Mouse (Mus musculus) kidney, postnatal 14 days (tissue): ENCODE results near the gene Cys1.
"Not testable (repeated sequence)": the region's sequence is repeated elsewhere in the genome, so short reads cannot be mapped to it uniquely, and the experiment has no call there.

Experiments used
- DNase-seq: peaks from one replicate; pipeline ENCODE4 v3.0.0; 2022; ENCODE audit warnings: mixed read lengths

Cys1 gene

GRCm38 (mm10) chr12:24644125-24644571, 37.5 kb downstream of the Cys1 start:
- peak; percentile 50 for DNase-seq

- peak; percentile 88 for DNase-seq
Observed at GRCm38 (mm10) chr12:24642370-24642802, 39.2 kb downstream of the Cys1 start.

GRCm38 (mm10) chr12:24638787-24639186, 42.8 kb downstream of the Cys1 start:
- DNase-seq, result not testable (repeated sequence)

GRCm38 (mm10) chr12:24634648-24635047, 47.0 kb downstream of the Cys1 start:
- no peak for DNase-seq

GRCm38 (mm10) chr12:24634212-24634611, 47.4 kb downstream of the Cys1 start:
- DNase-seq, result no peak

GRCm38 (mm10) chr12:24633753-24634191, 47.8 kb downstream of the Cys1 start:
- peak; percentile 30 for DNase-seq

- no peak for DNase-seq
Observed at GRCm38 (mm10) chr12:24632404-24632803, 49.2 kb downstream of the Cys1 start.

GRCm38 (mm10) chr12:24630220-24630619, 51.4 kb downstream of the Cys1 start:
- DNase-seq, result peak; percentile 71

GRCm38 (mm10) chr12:24627215-24627614, 54.4 kb downstream of the Cys1 start:
- DNase-seq, result peak; percentile 29

GRCm38 (mm10) chr12:24626401-24626800, 55.2 kb downstream of the Cys1 start:
- DNase-seq, result no peak

- DNase-seq, result no peak
Observed at GRCm38 (mm10) chr12:24623486-24624251, 57.9 kb downstream of the Cys1 start.

GRCm38 (mm10) chr12:24619436-24619835, 62.2 kb downstream of the Cys1 start:
- DNase-seq, result no peak
